ENCODE assay signal across 10 mouse cellular contexts in genomic region chr8:105788241-105788640, GRCm38 (mm10). TPM values are rescaled to one million over a fixed set of nuclear protein-coding genes. Genes with fewer than 3 reads are reported as not detected.
DNase-seq lines count a peak whose midpoint lies in the region; ATAC-seq and TF ChIP-seq lines count a peak whose summit lies in the region.
"Had no signal": no experiment of that assay in that cellular context is flagged by ENCODE, and none has a peak within 500 bp of the region (broad histone marks: within the 10 kb centered on the region; RNA-seq: fewer than 3 reads in every experiment).

No protein-coding gene starts in this region.

- no peak overlapping the region for H3K9ac ChIP-seq in heart, embryonic 11.5 days (ENCODE audit: low read depth, low read length)
- no peak overlapping the region for H3K9ac ChIP-seq in MEL (ENCODE audit: control insufficient read depth, low read depth, low read length, poor library complexity, severe bottlenecking)
- H3K9ac ChIP-seq in liver, embryonic 14.5 days (replicated peaks) = no peak overlapping the region
- H3K9ac ChIP-seq: embryonic facial prominence, embryonic 15.5 days had no signal

- peak; percentile 62 to 90 (median 74) for TF ChIP-seq CTCF in MEL (IDR thresholded peaks at IDR 0.05 in 2 of 3, conservative IDR thresholded peaks at IDR 0.05 in 1 of 3; ENCODE audit: control insufficient read depth in 1 of 3, insufficient read depth in 1 of 3, low read depth in 2 of 3, low read length in 3 of 3, poor library complexity in 1 of 3, severe bottlenecking in 1 of 3)
- peak; percentile 83 for TF ChIP-seq CTCF in liver, embryonic 14.5 days (IDR thresholded peaks at IDR 0.05; ENCODE audit: low read depth)
- peak; percentile 22; the same call in 1 of the 2 replicates for TF ChIP-seq CTCF in spleen, adult 2 months (IDR thresholded peaks at IDR 0.05; ENCODE audit: extremely low read depth, insufficient read depth, insufficient read length, insufficient replicate concordance)

- no peak overlapping the region for H3K27ac ChIP-seq in heart, embryonic 11.5 days (ENCODE audit: low read depth, low read length)
- H3K27ac ChIP-seq in MEL (ENCODE audit: control insufficient read depth, low read depth, low read length) = no peak overlapping the region
- no peak overlapping the region for H3K27ac ChIP-seq in liver, embryonic 14.5 days
- H3K27ac ChIP-seq in spleen, adult 2 months (ENCODE audit: insufficient read depth, low read length) = no peak overlapping the region
- H3K27ac ChIP-seq: embryonic facial prominence, embryonic 15.5 days had no signal

- peak; percentile 34 to 67 for DNase-seq in heart, postnatal 10 days
- DNase-seq in 416B (ENCODE audit: low read depth) (peak; percentile 75), MEL (ENCODE audit: low read depth, low spot score) (peak; percentile 80)
- peak; percentile 43 for DNase-seq in embryo, embryonic 9.5 days (ENCODE audit: extremely low spot score)
- DNase-seq in liver, embryonic 14.5 days (ENCODE audit: low read depth in 3 of 3, low spot score in 3 of 3) = peak; percentile 42 to 52 (median 46)
- peak; percentile 37 to 59 for DNase-seq in spleen, adult 2 months (ENCODE audit: low read depth in 1 of 2, low spot score in 2 of 2)
- DNase-seq in Muller cell, postnatal 12 days (ENCODE audit: inconsistent ontology term) = no peak

- no peak for ATAC-seq in heart, embryonic 11.5 days (replicated peaks; ENCODE audit: insufficient number of reproducible peaks, low FRiP score, low TSS enrichment)
- no peak for ATAC-seq in liver, embryonic 14.5 days (ENCODE audit: insufficient read depth)

- TF ChIP-seq EP300 in MEL (IDR thresholded peaks at IDR 0.05; ENCODE audit: low read depth in 1 of 2, low read length in 2 of 2) = no peak
- no peak for TF ChIP-seq EP300 in liver, embryonic 14.5 days (IDR thresholded peaks at IDR 0.05; ENCODE audit: low read depth)

- intact Hi-C loops in heart, postnatal 10 days (cut with DNase I) = loop anchor here (2.0 kb wide), 1 partner anchor 73 kb away; no protein-coding TSS in a partner anchor

- WGBS in heart, embryonic 11.5 days (ENCODE audit: insufficient replicate concordance) = 85% methylated on average over 2 of the region's 2 CpGs
- 91% methylated on average over 2 of the region's 2 CpGs for WGBS in liver, embryonic 14.5 days (ENCODE audit: insufficient replicate concordance)
- 91% methylated on average over 2 of the region's 2 CpGs for WGBS in spleen, adult 2 months

- H3K79me2 ChIP-seq in MEL (ENCODE audit: control insufficient read depth, insufficient read depth, low read length, poor library complexity) = no peaks in the 10 kb centered on the region

- no peak overlapping the region for H3K4me2 ChIP-seq in heart, embryonic 11.5 days
- no peak overlapping the region for H3K4me2 ChIP-seq in liver, embryonic 14.5 days (ENCODE audit: low read depth)
- H3K4me2 ChIP-seq: embryonic facial prominence, embryonic 15.5 days had no signal

- H3K36me3 ChIP-seq in heart, embryonic 11.5 days (ENCODE audit: control insufficient read depth, insufficient read depth, low read length) = peaks cover 11% of the 10 kb centered on the region
- H3K36me3 ChIP-seq in MEL (ENCODE audit: control insufficient read depth in 1 of 2, insufficient read depth in 2 of 2, low read length in 2 of 2) = no peaks in the 10 kb centered on the region; a peak in 1 of 4 replicates
- peaks cover 98% of the 10 kb centered on the region for H3K36me3 ChIP-seq in liver, embryonic 14.5 days (replicated peaks; ENCODE audit: control insufficient read depth, insufficient read depth, low read depth)
- H3K36me3 ChIP-seq in spleen, adult 2 months (ENCODE audit: control insufficient read depth, insufficient read depth, low read length) = peaks cover 9% of the 10 kb centered on the region

- no peaks in the 10 kb centered on the region for H3K27me3 ChIP-seq in heart, embryonic 11.5 days (ENCODE audit: control insufficient read depth, insufficient read depth, low read length)
- H3K27me3 ChIP-seq in MEL (ENCODE audit: control insufficient read depth in 1 of 2, insufficient read depth in 2 of 2, low read length in 2 of 2) = no peaks in the 10 kb centered on the region
- no peaks in the 10 kb centered on the region for H3K27me3 ChIP-seq in liver, embryonic 14.5 days (ENCODE audit: control insufficient read depth, insufficient read depth, low read length)
- H3K27me3 ChIP-seq in spleen, adult 2 months (ENCODE audit: control insufficient read depth, insufficient read depth, low read length) = no peaks in the 10 kb centered on the region
- H3K27me3 ChIP-seq: embryonic facial prominence, embryonic 15.5 days; megakaryocyte, embryonic 14.5 days had no signal

- TF ChIP-seq RAD21 in MEL (IDR thresholded peaks at IDR 0.05; ENCODE audit: low read depth, low read length) = peak; percentile 70

- no peak overlapping the region for H3K4me3 ChIP-seq in heart, embryonic 11.5 days (ENCODE audit: low read depth, low read length)
- no peak overlapping the region for H3K4me3 ChIP-seq in MEL (ENCODE audit: control insufficient read depth in 1 of 2, insufficient read depth in 1 of 2, low read depth in 2 of 2, low read length in 2 of 2)
- no peak overlapping the region for H3K4me3 ChIP-seq in liver, embryonic 14.5 days (ENCODE audit: insufficient read depth in 1 of 2, low read depth in 2 of 2, low read length in 2 of 2)
- no peak overlapping the region for H3K4me3 ChIP-seq in spleen, adult 2 months (ENCODE audit: extremely low read depth, insufficient read depth, insufficient read length)
- H3K4me3 ChIP-seq: embryonic facial prominence, embryonic 15.5 days had no signal

- TF ChIP-seq POLR2A in MEL (IDR thresholded peaks at IDR 0.05; ENCODE audit: control insufficient read depth in 1 of 2, insufficient read depth in 1 of 2, low read depth in 1 of 2, low read length in 2 of 2, poor library complexity in 1 of 2) = no peak
- TF ChIP-seq POLR2A in spleen, adult 2 months (IDR thresholded peaks at IDR 0.05; ENCODE audit: low read depth, low read length) = no peak

- H3K9me3 ChIP-seq in heart, embryonic 11.5 days (replicated peaks; ENCODE audit: control insufficient read depth, low read length) = no peaks in the 10 kb centered on the region
- H3K9me3 ChIP-seq in MEL (replicated peaks; ENCODE audit: insufficient read depth, low read length) = no peaks in the 10 kb centered on the region
- H3K9me3 ChIP-seq in liver, embryonic 14.5 days (ENCODE audit: control insufficient read depth, low read length) = no peaks in the 10 kb centered on the region
- H3K9me3 ChIP-seq: embryonic facial prominence, embryonic 15.5 days; megakaryocyte, embryonic 14.5 days had no signal

- peaks cover 5% of the 10 kb centered on the region for H3K4me1 ChIP-seq in heart, embryonic 11.5 days (ENCODE audit: control insufficient read depth, insufficient read depth, low read length)
- no peaks in the 10 kb centered on the region for H3K4me1 ChIP-seq in MEL (ENCODE audit: control insufficient read depth in 1 of 2, insufficient read depth in 2 of 2, low read length in 2 of 2)
- no peaks in the 10 kb centered on the region; a peak in 3 of 4 replicates for H3K4me1 ChIP-seq in liver, embryonic 14.5 days (replicated peaks; ENCODE audit: control insufficient read depth in 2 of 2, insufficient read depth in 2 of 2, low read length in 1 of 2)
- peaks cover 4% of the 10 kb centered on the region; the same call in 1 of the 2 replicates for H3K4me1 ChIP-seq in spleen, adult 2 months (ENCODE audit: control insufficient read depth, insufficient read depth, insufficient read length)

TF ChIP-seq in MEL, 35 proteins besides CTCF, POLR2A, EP300 and RAD21 (continues in another document):
- TF ChIP-seq MXI1 (IDR thresholded peaks at IDR 0.05; ENCODE audit: low read depth, low read length) (peak; percentile 40; the same call in 1 of the 2 replicates), HCFC1 (IDR thresholded peaks at IDR 0.05; ENCODE audit: low read depth, low read length) (0 out of 2 replicates have a peak, but pooled peaks have one; percentile 13), BHLHE40 (IDR thresholded peaks at IDR 0.05; ENCODE audit: borderline replicate concordance, low read depth, low read length) (no peak), TAL1 (IDR thresholded peaks at IDR 0.05; ENCODE audit: low read length) (no peak), ZC3H11A (IDR thresholded peaks at IDR 0.05; ENCODE audit: low read depth, low read length) (peak; percentile 72), ZKSCAN1 (IDR thresholded peaks at IDR 0.05; ENCODE audit: low read depth, low read length) (no peak), MAX (IDR thresholded peaks at IDR 0.05; ENCODE audit: low read length) (peak; percentile 58), JUND (IDR thresholded peaks at IDR 0.05; ENCODE audit: low read depth, low read length) (no peak), MAZ (IDR thresholded peaks at IDR 0.05; ENCODE audit: low read depth, low read length) (no peak)

RNA-seq across cellular contexts. Expression of gene Gfod2, which starts 29.8 kb away (rescaled TPM):
- 1 to 10 TPM; 4.6 to 9.9 TPM for total RNA-seq in heart, postnatal 10 days (2021)
- 8.0 and 10.9 TPM in 2 replicates for polyA plus RNA-seq in heart, embryonic 11.5 days (2014; fragmentation: Nextera tagmentation; extraction: Ambion mirVana)
- 7.0 and 8.3 TPM in 2 replicates for total RNA-seq in MEL (2012; rRNA removed)
- 1 to 10 TPM in 1 of 2 experiments, not detected in 1; 7.0 TPM for polyA plus RNA-seq in MEL (2012; ENCODE audit: insufficient read depth in 1 of 2, insufficient read length in 2 of 2, low read depth in 1 of 2, low replicate concordance in 2 of 2, missing spikeins in 1 of 2)
- polyA plus RNA-seq in liver, embryonic 14.5 days (2012; rRNA removed) = 0.84 and 0.93 TPM in 2 replicates
- polyA plus RNA-seq in liver, embryonic 14.5 days (2014; fragmentation: Nextera tagmentation; extraction: Ambion mirVana) = 1.1 and 1.8 TPM in 2 replicates
- polyA plus RNA-seq in spleen, adult 2 months (2012; rRNA removed) = 2.3 and 2.4 TPM in 2 replicates

RNA-seq across cellular contexts. Expression of gene Ranbp10, which starts 38.9 kb away (rescaled TPM):
- total RNA-seq in heart, postnatal 10 days (2021) = 10 to 100 TPM; 24.2 to 24.5 TPM
- 11.4 and 14.3 TPM in 2 replicates for polyA plus RNA-seq in heart, embryonic 11.5 days (2014; fragmentation: Nextera tagmentation; extraction: Ambion mirVana)
- total RNA-seq in MEL (2012; rRNA removed) = 7.4 and 7.7 TPM in 2 replicates
- polyA plus RNA-seq in MEL (2012; ENCODE audit: insufficient read depth in 1 of 2, insufficient read length in 2 of 2, low read depth in 1 of 2, low replicate concordance in 2 of 2, missing spikeins in 1 of 2) = 10 to 100 TPM in 1 of 2 experiments, not detected in 1; 22.1 TPM
- polyA plus RNA-seq in liver, embryonic 14.5 days (2012; rRNA removed) = 57.2 and 60.6 TPM in 2 replicates
- 37.0 and 42.0 TPM in 2 replicates for polyA plus RNA-seq in liver, embryonic 14.5 days (2014; fragmentation: Nextera tagmentation; extraction: Ambion mirVana)
- polyA plus RNA-seq in spleen, adult 2 months (2012; rRNA removed) = 50.0 and 59.9 TPM in 2 replicates

RNA-seq across cellular contexts. Expression of gene Tsnaxip1, which starts 39.3 kb away (rescaled TPM):
- total RNA-seq in heart, postnatal 10 days (2021) = not detected
- polyA plus RNA-seq in heart, embryonic 11.5 days (2014; fragmentation: Nextera tagmentation; extraction: Ambion mirVana) = 0.07 and 0.13 TPM in 2 replicates
- not detected in 2 replicates for total RNA-seq in MEL (2012; rRNA removed)
- polyA plus RNA-seq in MEL (2012; ENCODE audit: insufficient read depth in 1 of 2, insufficient read length in 2 of 2, low read depth in 1 of 2, low replicate concordance in 2 of 2, missing spikeins in 1 of 2) = under 1 TPM in 1 of 2 experiments, not detected in 1; 0.10 TPM
- 0.04 and 0.06 TPM in 2 replicates for polyA plus RNA-seq in liver, embryonic 14.5 days (2012; rRNA removed)
- polyA plus RNA-seq in liver, embryonic 14.5 days (2014; fragmentation: Nextera tagmentation; extraction: Ambion mirVana) = 0.06 TPM in 1 of 2 replicates, not detected in the other
- 0.07 and 0.14 TPM in 2 replicates for polyA plus RNA-seq in spleen, adult 2 months (2012; rRNA removed)

Comparison
In these comparisons a context has a peak if more than half of its experiments do, and no peak if none do; other contexts are left out.
1. CTCF ChIP-seq: peak in every context shown above with its lines; median percentile 83 in liver, embryonic 14.5 days; 74 in MEL; 22 in spleen, adult 2 months.